Mouse (Mus musculus) MEL (cell line): ENCODE measurements at regions not wholly inside any gene's neighbourhood (a gene's known extent, or its start where the extent isn't known, plus 50 kb on each side); places are given as distances from the start of the nearest gene placed in this dataset.

Experiments used
- DNase-seq: peaks from one replicate; pipeline ENCODE4 v3.0.0; 2011; ENCODE audit warnings: low read depth, low spot score
- H3K27ac ChIP-seq: 2 replicates; pipeline ENCODE4 v1.5.1; 2012; ENCODE audit warnings: low read depth, mild to moderate bottlenecking, control low read depth, low read length, moderate library complexity; ENCODE audit not compliant: control insufficient read depth
- H3K27me3 ChIP-seq, 2 experiments: fragments of 150-350 bp in 1 of 2; sonication (generic) in 1 of 2; 2 replicates each; pipeline ENCODE4 v1.6.1; 2012; ENCODE audit warnings: low read length in 2 of 2, mild to moderate bottlenecking in 2 of 2, improper control_type of control experiment in 1 of 2, moderate library complexity in 1 of 2; ENCODE audit not compliant: insufficient read depth in 2 of 2, control insufficient read depth in 1 of 2
- H3K36me3 ChIP-seq, 2 experiments: 2 replicates each; pipeline ENCODE4 v1.6.1; 2012 to 2014; ENCODE audit warnings: low read length in 2 of 2, improper control_type of control experiment in 1 of 2, inconsistent platforms in 1 of 2, mild to moderate bottlenecking in 1 of 2; ENCODE audit not compliant: insufficient read depth in 2 of 2, control insufficient read depth in 1 of 2
- H3K4me1 ChIP-seq, 2 experiments: fragments of 150-350 bp in 1 of 2; sonication (generic) in 1 of 2; 2 replicates each; pipeline ENCODE4 v1.6.1; 2012; ENCODE audit warnings: low read length in 2 of 2, improper control_type of control experiment in 1 of 2, mild to moderate bottlenecking in 1 of 2; ENCODE audit not compliant: insufficient read depth in 2 of 2, control insufficient read depth in 1 of 2
- H3K4me3 ChIP-seq, 2 experiments: fragments of 150-350 bp in 1 of 2; sonication (generic) in 1 of 2; 2 replicates each; pipeline ENCODE4 v1.5.1; 2012; ENCODE audit warnings: low read depth in 2 of 2, low read length in 2 of 2, mild to moderate bottlenecking in 2 of 2, moderate library complexity in 2 of 2, control low read depth in 1 of 2, improper control_type of control experiment in 1 of 2; ENCODE audit not compliant: control insufficient read depth in 1 of 2, insufficient read depth in 1 of 2
- H3K79me2 ChIP-seq: 2 replicates; pipeline ENCODE4 v1.6.1; 2012; ENCODE audit warnings: mild to moderate bottlenecking, low read length, moderate library complexity; ENCODE audit not compliant: control insufficient read depth, poor library complexity, insufficient read depth
- H3K9ac ChIP-seq: 2 replicates; pipeline ENCODE4 v1.6.1; 2012; ENCODE audit warnings: low read depth, mild to moderate bottlenecking, control low read depth, low read length, moderate library complexity; ENCODE audit not compliant: control insufficient read depth, poor library complexity, severe bottlenecking
- H3K9me3 ChIP-seq: fragments of 150-350 bp; sonication (generic); replicated peaks from 2 replicates; pipeline ENCODE4 v1.6.1; 2012; ENCODE audit warnings: mild to moderate bottlenecking, low read length, improper control_type of control experiment, moderate library complexity; ENCODE audit not compliant: insufficient read depth
- CHD1 ChIP-seq: IDR thresholded peaks from 2 replicates; pipeline ENCODE4 v1.6.1; 2012; ENCODE audit warnings: low read depth, mild to moderate bottlenecking, inconsistent platforms, low read length, improper control_type of control experiment
- E2F4 ChIP-seq: IDR thresholded peaks from 2 replicates; pipeline ENCODE4 v1.6.1; 2011; ENCODE audit warnings: low read depth, low read length, improper control_type of control experiment, borderline replicate concordance
- HCFC1 ChIP-seq: IDR thresholded peaks from 2 replicates; pipeline ENCODE4 v1.6.1; 2012; ENCODE audit warnings: low read depth, mild to moderate bottlenecking, inconsistent platforms, low read length, improper control_type of control experiment, moderate library complexity
- MEF2A ChIP-seq: IDR thresholded peaks from 2 replicates; pipeline ENCODE4 v1.6.1; 2014; ENCODE audit warnings: low read depth, mild to moderate bottlenecking, inconsistent platforms, low read length, improper control_type of control experiment; ENCODE audit not compliant: poor library complexity, insufficient replicate concordance, severe bottlenecking; ENCODE audit errors: extremely low read depth
- MXI1 ChIP-seq: IDR thresholded peaks from 2 replicates; pipeline ENCODE4 v1.6.1; 2011; ENCODE audit warnings: mild to moderate bottlenecking, low read depth, low read length, improper control_type of control experiment
- MYB ChIP-seq: IDR thresholded peaks from 2 replicates; pipeline ENCODE4 v1.6.1; 2011; ENCODE audit warnings: mild to moderate bottlenecking, low read depth, low read length, improper control_type of control experiment
- NRF1 ChIP-seq: IDR thresholded peaks from 2 replicates; pipeline ENCODE4 v1.6.1; 2014; ENCODE audit warnings: low read depth, mild to moderate bottlenecking, inconsistent platforms, low read length, improper control_type of control experiment, moderate library complexity; ENCODE audit not compliant: poor library complexity, insufficient read depth, severe bottlenecking
- SIN3A ChIP-seq: IDR thresholded peaks from 2 replicates; pipeline ENCODE4 v1.6.1; 2012; ENCODE audit warnings: low read length, improper control_type of control experiment, inconsistent platforms
- UBTF ChIP-seq: IDR thresholded peaks from 2 replicates; pipeline ENCODE4 v1.6.1; 2012; ENCODE audit warnings: low read depth, mild to moderate bottlenecking, inconsistent platforms, low read length, improper control_type of control experiment, moderate library complexity, borderline replicate concordance; ENCODE audit not compliant: insufficient read depth
- ZC3H11A ChIP-seq: IDR thresholded peaks from 2 replicates; pipeline ENCODE4 v1.6.1; 2012; ENCODE audit warnings: low read depth, mild to moderate bottlenecking, inconsistent platforms, low read length, improper control_type of control experiment

- Histone ChIP-seq H3K9me3 (no peaks in the 10 kb centered on the region), H3K36me3 (no peaks in the 10 kb centered on the region), H3K9ac (no peak overlapping the region), H3K27me3 (no peaks in the 10 kb centered on the region), H3K79me2 (no peaks in the 10 kb centered on the region), H3K27ac (no peak overlapping the region), H3K4me1 (no peaks in the 10 kb centered on the region), H3K4me3 (no peak overlapping the region)
- TF ChIP-seq CHD1 = no peak
- DNase-seq = no peak
Measured at GRCm38 (mm10) chr14:14594753-14595152, 107.3 kb upstream of the Slc4a7 start.

GRCm38 (mm10) chr14:14596057-14596809 is 105.8 kb upstream of the Slc4a7 start:
- no peak for DNase-seq
- H3K4me1 ChIP-seq = no peaks in the 10 kb centered on the region

GRCm38 (mm10) chr14:14599586-14599985 is 102.5 kb upstream of the Slc4a7 start:
- no peak for TF ChIP-seq MYB
- TF ChIP-seq MEF2A = no peak
- no peak for TF ChIP-seq UBTF
- TF ChIP-seq HCFC1 = no peak
- TF ChIP-seq ZC3H11A = no peak
- no peaks in the 10 kb centered on the region for H3K4me1 ChIP-seq
- no peaks in the 10 kb centered on the region for H3K27me3 ChIP-seq
- no peaks in the 10 kb centered on the region for H3K79me2 ChIP-seq
- H3K9ac ChIP-seq = no peak overlapping the region
- DNase-seq = no peak
- no peaks in the 10 kb centered on the region for H3K36me3 ChIP-seq
- no peaks in the 10 kb centered on the region for H3K9me3 ChIP-seq
- no peak overlapping the region for H3K4me3 ChIP-seq
- H3K27ac ChIP-seq = no peak overlapping the region

More at GRCm38 (mm10) chr14:14596057-14596809, 105.8 kb upstream of the Slc4a7 start:
- no peaks in the 10 kb centered on the region for H3K27me3 ChIP-seq
- H3K36me3 ChIP-seq = no peaks in the 10 kb centered on the region
- TF ChIP-seq NRF1 (no peak), SIN3A (no peak), CHD1 (no peak), MXI1 (no peak), E2F4 (no peak)
- H3K4me3 ChIP-seq = no peak overlapping the region
- H3K9me3 ChIP-seq = no peaks in the 10 kb centered on the region
- no peak overlapping the region for H3K27ac ChIP-seq
- no peak overlapping the region for H3K9ac ChIP-seq
- no peaks in the 10 kb centered on the region for H3K79me2 ChIP-seq
